Mouse (Mus musculus): ENCODE data around the gene Xpr1. TPM values are rescaled to one million over a fixed set of nuclear protein-coding genes. Genes with fewer than 3 reads are reported as not detected.
"Not testable (repeated sequence)": the region's sequence is repeated elsewhere in the genome, so short reads cannot be mapped to it uniquely, and the experiment has no call there.

Gene Xpr1
- total RNA-seq, 2 experiments from 2014 or later: 43.0 to 44.6 TPM

DNA sequence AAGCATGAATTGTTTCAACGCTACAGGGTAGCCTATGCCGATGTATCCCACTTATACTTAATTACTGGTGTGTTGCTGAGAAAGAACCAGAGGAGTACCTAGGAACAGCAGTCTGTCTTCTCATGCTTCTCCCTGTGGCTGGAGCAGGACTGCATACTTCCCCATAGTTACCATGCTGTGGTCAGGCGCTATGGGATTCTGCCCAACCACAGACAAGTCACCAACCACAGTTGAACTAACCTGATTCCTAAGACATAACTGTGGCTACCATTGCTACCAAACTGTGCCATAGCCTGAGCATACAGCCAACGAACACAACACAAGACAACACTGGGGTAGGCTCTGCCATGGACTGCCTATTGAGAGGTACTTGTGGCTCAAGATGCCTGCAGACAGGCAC is 144.3 kb downstream of the Xpr1 start:
- intact Hi-C loops (cut with DNase I): no loop called here
- no peak for DNase-seq

DNA sequence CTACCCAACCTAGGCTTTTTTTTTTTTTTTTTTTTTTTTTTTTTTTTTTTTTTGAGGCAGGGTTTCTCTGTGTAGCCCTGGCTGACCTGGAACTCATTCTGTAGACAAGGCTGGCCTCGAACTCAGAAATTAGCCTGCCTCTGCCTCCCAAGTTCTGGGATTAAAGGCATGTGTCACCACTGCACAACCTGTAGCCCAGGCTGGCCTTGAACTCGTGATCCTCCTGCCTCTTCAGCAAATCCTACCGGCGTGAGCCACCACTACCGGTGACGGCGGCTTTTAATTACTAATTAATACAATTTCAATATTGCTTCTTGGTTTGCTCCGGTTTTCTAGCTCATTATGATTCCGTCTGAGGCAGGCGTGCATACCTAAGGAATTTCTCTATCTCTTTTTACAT is 154.7 kb downstream of the Xpr1 start:
- intact Hi-C loops (cut with DNase I); DNase-seq: not testable (repeated sequence)

DNA sequence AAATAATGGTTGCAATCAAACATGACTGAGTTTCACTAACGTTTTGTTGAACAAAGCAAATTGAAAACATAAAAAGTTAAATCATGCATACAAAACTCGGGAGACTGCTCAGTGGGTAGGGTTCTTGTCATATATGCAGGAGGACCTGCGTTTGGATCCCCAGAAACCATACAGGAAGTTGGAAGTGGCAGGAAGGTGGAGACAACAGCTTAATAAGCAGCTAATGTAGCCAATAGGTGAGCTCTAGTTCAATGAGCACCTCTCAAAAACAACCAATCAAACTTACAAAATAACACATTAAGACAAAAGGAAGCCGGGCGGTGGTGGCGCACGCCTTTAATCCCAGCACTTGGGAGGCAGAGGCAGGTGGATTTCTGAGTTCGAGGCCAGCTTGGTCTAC is 162.9 kb downstream of the Xpr1 start:
- intact Hi-C loops (cut with DNase I): no loop called here
- DNase-seq: no peak

DNA sequence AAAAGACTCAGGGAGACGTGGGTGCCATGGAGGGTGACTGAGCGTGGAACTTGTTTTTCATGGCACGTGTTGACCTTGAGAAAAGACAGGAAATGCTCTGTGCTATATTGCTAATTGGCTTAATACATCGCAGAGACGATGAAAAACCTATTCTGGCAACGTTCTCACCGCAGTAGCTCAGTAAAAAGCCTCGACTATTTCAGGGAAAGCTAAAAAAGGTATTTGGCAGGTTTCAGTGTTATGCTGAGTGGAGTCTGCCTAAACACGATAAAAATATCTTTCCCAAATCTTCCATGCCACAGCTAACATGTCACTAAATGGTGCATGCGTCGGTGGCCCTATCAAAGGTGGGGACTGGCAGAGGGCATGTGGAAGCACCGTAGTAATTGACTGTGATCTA is 164.1 kb downstream of the Xpr1 start:
- peak in 1 of 2 experiments; percentile 2 for DNase-seq
- intact Hi-C loops (cut with DNase I): no loop called here

DNA sequence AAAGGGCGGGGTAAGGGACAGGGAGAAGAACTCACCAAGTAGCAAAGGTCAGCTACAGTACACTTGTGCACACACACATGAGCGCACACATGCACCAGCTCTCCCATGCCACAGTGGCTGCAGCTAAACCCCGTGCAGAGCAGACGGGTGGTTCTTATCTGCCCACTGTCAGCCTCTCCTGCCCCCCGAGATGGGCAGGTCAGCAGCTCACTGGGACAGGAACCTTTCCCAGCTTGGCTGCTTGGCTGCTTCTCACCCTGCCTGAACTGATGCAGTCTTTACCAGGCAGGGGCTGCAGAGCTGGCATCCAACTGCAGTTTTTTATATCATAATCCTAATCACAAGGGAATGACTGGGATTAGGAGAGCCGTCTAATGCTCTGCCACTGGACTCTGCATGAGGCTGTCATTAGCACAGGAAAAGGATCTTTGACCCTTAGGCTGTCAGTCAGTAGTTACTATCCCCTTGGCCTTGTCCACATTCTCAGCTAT is 164.5 kb downstream of the Xpr1 start:
- intact Hi-C loops (cut with DNase I): no loop called here
- peak in 1 of 2 experiments; percentile 6 for DNase-seq

DNA sequence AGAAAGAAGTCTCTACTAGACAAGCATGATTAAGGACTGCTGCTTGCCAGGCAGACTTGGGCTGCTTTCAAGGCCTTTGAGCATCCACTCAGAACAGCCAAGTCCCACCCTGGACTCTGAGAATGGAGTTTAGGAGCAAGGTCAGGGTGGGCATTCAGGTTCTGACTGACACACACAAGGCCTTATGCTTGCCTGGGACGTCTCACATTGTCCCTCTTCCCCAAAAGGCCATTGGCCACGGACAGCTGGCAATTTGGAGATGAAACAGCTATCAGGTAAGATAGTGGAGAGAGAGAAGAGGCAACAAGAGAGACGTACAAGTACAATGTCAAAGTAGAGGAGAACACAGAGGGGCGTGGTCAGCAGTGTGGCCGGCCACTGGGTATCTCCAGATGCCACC is 165.6 kb downstream of the Xpr1 start:
- peak in 1 of 2 experiments; percentile 3 for DNase-seq
- intact Hi-C loops (cut with DNase I): no loop called here

DNA sequence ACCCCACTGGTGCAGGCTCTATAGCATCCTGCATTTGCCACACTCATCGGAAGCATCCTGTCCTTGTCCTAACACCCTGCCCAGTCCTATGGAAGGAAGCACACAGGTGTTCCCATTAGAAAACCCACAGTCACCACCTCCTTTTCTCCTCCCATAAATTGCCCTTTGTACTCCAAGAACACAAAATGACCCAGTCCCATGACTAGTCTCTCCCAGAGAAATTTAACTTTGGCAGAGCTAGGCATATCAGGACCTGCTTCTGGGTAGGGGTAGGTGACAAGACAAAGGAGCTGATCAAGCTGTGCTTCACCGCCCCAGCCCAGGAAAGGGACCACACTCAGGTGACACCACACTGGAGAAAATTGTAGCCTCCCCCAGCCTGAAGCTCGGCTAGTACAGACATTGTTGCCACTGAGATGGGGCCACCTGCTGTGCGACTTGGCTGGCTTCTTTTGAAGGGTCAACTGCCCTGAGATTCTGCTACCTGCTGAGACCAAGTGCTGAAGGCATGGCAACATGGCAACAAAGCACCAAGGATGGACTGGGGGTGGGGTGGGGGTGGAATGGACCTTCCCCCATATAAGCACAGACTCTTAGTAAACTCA is 166.6 kb downstream of the Xpr1 start:
- intact Hi-C loops (cut with DNase I): no loop called here
- DNase-seq: peak in 1 of 2 experiments; percentile 7

DNA sequence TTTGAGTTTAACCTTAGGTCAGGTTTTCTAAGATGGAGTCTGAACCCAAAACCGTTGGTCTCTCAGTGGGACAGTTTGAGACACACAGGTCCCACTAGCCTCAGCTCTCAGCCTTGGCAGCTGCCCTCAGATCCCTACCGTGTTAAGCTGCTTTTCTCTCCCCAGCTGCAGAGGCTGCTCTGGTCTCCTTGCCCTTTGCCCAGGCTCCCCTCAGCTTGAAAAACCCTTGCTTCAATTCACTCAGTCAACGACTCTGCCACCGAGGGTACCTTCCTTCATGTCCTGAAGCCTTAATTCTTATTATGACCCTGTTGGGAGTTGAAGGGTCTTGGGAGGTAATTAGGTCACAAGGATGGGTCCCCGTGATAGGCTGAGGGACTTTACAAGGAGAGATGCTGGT is 167.3 kb downstream of the Xpr1 start:
- intact Hi-C loops (cut with DNase I): no loop called here
- peak in 1 of 2 experiments; percentile 3 for DNase-seq

DNA sequence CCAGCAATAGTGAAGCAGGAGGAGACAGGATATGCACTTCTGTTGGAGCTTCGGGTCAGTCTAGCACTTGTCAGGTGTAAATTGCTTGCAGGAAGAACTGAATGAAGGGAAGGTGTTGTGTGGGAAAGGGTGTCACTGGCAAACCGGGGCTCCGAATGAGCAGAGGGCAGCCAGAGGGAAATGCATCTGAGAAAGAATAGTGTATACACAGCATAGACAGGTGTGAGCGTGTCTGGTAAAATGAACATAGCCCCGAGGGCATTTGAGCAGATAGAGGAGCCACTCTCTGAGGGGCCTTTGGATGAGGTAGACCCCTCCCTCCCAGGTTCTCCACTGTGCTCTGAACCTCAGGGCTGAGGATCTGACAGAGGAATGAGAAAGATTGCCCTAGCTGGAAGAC is 169.2 kb downstream of the Xpr1 start:
- peak in 1 of 2 experiments; percentile 9 for DNase-seq
- intact Hi-C loops (cut with DNase I): no loop called here

DNA sequence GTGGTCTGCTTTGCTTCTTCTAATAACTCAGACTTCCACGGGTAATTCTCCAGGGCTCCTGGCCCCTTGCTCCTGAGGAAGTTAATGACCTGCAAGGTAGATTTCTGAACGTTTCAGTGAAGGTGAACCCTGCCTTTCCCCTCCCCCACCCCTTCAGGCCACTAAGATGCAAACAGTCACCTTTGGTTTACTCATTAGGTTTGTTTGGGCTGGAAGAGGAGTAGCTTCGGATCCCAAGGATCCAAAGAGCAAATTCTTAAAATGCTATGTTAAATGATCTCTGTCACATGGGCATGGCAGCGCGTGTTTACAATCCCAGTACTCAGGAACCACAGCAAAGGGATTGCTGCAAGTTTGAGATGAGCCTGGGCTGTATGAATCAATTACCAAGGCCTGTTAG is 169.8 kb downstream of the Xpr1 start:
- intact Hi-C loops (cut with DNase I): no loop called here
- DNase-seq: peak in 1 of 2 experiments; percentile 1

DNA sequence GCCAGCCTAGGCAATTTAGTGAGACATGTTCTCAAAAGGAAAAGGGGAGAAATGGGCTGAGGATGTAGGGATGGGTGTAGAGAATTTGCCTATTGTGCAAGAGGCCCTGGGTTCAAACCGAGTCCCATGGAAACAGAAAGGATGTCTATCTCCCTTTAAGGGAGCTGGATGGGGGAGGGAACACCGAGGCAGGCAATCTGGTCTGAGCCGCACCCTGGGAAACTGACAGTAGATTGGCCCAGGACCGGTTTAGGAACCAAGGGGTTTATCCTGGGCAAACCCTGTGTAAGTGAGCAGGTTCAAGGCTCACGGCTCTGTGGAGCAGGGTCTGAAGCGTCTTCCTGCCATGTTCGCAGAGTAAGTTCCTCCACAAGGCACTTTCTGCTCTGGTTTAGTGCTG is 171.7 kb downstream of the Xpr1 start:
- intact Hi-C loops (cut with DNase I): no loop called here
- DNase-seq: peak in 1 of 2 experiments; percentile 10

DNA sequence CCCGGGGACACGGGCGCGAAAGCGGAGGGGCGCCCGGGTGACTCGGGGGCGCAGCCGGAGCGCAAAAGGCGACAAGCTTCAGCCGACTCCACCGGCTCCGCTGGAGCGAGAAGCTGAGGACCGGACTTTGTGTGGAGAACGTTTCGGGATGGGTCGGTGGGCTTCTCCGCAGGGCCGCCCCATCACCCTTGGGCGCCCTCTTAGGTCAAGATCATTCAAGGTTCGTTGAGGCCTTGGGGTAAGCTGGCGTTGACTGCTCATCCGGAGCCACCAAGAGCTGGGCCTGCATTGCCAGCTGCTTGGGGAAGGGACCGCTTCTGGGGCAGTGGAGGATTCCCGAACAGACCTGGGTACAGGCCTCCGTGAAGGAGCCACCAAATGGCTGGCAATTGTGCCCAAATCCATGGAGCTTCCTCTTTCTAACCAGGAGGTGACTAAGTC is 172.4 kb downstream of the Xpr1 start:
- no peak for DNase-seq
- intact Hi-C loops (cut with DNase I): no loop called here

DNA sequence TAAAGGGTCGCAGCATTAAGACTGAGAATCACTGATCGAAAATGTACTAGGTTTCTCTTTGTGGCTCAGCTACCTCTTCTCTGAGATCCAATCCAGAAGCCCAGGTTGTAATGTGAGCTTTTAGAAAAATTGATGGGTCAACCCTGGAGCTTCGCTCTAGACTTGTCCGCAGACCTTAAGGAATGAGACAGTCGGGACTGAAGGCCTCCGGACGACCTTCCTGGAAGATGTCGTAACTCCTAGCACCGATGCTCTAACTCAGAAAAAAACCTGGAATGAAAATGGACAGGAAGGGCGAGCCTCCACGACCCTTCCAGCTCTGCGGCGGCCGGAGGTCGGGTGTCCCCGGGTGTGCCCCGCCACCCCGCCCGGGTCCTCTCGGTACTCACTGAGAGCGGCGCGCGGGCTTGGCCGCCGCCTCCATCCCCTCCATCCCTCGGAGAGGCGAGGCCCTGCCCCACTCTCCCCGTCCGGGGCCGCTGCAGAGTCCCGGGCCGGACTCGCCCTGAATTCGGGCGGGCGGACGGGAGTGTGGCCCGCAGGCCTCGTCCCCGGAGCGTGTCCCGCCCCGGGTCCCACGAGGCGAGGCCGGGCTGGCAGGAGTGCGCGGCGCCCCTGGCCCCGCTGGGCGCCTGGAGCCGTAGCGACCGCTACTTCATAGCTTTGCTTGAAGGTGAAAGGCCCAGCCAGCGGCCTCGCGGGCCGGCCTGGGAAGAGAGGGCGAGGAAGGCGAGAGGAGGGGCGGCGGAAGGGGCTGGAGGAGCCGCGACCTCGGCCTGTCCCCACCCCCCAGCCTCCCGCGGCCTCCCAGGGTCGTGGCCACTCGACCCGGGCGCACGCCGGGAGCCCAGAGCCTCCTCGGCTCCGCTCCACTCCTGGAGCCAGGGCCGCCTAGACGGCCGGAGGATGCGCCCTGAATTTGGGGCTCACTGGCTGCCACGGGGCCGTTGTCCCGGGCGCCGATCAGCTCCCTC is 173.1 kb downstream of the Xpr1 start, which contains the start of gene BC034090:
TSS of gene BC034090 (minus strand) at position 648 of the 974 bp plus-strand sequence.
- intact Hi-C loops (cut with DNase I): no loop called here
- peak; percentile 47 to 69 for DNase-seq

DNA sequence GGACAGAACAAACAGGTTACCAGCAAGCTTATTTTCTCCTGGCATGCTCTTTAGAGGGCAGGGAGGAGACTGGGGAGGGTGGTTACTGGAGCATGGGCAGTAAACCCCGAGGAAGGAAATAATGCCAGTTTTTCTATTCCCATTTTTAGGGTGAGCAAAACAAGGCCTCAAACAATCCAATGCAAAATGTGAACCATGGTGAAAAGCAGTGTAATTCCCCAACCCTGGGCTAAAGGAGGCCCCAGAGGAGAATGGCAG is 174.8 kb downstream of the Xpr1 start:
- DNase-seq: no peak
- intact Hi-C loops (cut with DNase I): no loop called here

DNA sequence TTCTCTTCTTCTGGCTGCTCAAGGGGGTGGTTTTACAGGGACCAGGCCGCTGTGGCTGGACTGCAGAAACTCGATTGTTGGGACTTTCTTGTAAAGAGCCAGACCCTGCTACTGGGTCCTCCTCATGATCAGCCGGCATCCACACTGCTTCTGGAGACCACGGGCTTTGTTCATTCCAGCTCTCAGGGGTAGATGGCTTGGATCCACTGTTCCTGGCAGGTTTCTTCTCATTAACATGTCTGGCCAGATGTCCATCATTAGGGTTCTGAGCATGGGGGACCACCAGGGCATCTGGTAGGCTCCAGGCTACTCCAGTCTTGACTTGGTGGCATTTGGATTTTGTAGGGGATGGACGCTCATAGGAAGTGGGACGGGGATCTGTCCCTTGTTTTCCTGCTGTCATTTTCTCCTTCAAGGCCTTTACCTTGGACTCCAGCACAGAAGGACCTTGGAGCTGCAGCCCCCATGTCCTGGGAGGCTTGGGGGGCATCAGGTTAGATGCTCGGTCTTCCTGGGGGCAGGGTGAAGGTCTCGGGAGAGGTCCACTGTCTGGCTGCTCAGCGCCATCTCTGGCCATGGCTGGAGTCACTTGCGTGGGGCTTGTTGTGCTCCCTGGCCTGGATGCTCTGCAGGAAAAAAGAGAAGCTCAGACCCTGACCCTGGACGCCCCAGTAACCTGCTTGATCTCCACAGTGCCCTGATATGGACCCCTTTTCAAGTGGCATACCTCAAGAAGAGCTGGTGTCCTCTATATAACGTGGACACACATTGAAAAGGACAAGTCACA is 175.3 kb downstream of the Xpr1 start:
- intact Hi-C loops (cut with DNase I): no loop called here
- DNase-seq: no peak

DNA sequence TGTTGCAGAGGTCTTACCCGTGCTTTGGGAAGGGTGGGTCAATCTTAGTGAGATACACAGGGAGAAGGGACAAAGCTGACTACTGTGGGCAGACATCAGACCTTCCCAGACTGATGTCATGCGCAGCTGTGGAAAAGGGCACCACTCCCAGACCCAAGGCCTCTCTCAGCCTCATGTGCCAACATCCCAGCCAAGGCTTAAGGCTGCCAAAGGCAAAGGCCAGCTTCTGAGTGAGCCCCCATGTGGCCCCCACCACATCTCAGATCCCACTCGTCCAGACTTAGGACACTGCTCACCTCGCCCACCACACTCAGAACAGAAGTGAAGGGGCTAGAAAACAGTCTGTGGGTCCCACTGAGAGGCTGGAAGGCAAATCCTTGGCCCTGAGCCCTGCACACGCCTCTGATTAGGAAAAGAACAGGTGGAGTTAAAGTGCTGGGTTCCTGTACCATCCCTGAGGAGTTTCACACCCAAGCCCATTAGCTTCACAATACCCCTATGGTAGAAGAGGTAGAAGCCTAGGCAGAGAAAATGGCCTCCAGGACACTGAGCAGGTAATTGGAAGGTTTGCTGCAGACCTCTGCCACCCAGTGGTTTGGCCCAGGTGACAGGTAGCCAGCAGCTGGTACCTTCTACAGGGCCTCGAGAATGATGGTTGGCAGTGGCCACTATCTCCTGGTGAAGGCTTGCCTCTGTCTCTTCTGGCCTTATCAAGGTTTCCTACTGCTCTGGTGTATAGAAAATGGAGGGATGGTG is 177.1 kb downstream of the Xpr1 start:
- DNase-seq: no peak
- intact Hi-C loops (cut with DNase I): no loop called here

DNA sequence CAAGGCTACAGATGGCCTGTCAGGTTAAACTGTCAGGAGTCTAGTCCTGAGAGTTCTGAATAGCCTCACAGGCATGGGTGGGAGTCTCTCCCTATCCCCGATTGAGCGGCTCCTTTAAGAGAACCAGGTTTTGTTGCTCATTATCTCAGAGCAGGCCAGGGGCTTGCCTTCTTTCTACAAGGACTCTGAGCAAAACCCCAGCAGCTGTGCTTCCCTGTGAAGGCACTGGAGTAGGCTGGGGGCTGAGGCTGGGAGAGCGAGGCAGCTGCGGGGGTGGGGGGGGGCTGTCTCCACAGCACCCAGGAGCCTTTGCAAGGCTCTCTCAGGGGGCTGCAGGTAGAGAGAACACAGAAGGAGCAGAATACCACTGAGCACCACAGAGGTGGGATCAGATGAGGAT is 178.0 kb downstream of the Xpr1 start:
- intact Hi-C loops (cut with DNase I): no loop called here
- DNase-seq: no peak

DNA sequence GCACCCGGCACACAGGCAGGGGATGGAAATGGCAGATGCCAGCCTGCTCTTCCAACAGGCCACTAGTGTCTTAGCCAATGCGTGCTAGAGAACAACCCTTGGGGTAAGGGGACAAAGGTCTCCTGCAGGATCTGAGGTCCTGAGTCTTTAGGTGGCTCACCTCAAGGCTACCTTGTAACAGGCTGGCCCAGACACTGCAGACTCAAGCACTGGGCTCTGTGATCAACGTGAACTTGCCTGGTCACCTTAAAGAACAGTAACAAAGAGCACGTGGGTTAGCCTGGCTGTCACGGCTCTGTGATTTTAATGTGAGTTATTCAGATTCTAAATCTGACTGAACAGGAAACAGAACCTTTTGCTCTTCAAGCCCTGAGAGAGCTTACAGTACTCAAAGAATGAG is 179.1 kb downstream of the Xpr1 start:
- intact Hi-C loops (cut with DNase I): no loop called here
- no peak for DNase-seq

DNA sequence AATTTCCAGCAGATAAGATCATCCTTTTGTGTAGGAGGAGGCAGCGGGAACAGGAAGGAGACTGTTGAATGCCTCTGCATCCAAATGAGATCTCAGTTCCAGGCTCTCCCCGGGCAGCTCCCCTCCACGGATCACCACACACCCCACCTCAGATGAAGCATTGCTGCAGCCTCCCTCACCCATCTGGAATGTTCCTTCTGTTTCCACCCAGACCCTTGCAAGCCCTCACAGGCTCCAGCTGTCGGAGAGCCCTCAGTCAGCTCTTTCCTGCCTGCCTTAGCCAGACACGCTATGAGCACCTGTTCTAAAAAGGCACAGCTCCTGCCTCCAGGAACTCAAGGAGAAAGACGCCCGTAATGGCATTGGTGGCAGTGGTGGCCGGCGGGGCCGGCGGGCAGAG is 179.8 kb downstream of the Xpr1 start:
- DNase-seq: no peak
- intact Hi-C loops (cut with DNase I): no loop called here

DNA sequence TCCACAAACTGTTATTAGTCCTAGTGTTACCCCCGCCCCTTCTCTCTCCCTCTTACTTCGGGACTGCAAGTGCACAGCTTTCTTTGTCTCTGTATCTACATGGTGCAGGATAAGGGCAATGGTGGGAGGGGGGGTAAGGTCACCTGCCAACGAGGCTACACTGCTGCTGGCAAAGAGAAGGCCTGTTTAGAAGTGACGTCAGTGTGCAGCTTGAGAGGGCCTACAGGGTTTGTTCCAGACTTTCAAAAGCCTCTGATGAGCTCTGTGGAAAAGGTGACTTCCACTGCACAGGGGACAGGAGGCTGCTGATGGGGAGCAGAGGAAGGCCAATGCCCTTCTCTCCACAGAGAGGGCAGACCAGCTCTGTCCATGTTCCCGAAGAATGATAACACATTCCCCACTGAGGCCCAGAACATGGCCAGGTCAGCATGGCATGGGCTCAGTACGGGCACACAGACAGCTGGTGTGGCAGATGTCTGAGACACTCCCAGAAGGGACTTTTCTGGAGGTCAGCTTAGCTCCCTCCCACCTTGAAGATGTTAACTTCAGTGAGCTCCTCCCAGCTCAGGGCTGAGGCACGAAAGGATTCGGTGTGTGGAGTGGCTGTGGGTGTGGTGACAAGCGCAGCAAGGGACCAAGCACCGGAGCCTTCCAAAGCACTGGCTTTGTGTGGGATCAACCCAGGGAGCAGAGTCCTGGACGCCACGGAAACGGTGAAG is 180.8 kb downstream of the Xpr1 start:
- intact Hi-C loops (cut with DNase I): no loop called here
- DNase-seq: no peak
